Mouse (Mus musculus) embryonic facial prominence, embryonic 14.5 days (tissue): ENCODE data around the gene Polr3h. TPM values are rescaled to one million over a fixed set of nuclear protein-coding genes. Genes with fewer than 3 reads are reported as not detected.

ENCODE experiments used
- ATAC-seq: fragments of 200-750 bp; cut with Nextera tagmentation; 2 replicates; pipeline ENCODE4 v1.8.0; 2017; ENCODE audit warnings: low read depth, moderate number of reproducible peaks, moderate TSS enrichment
- DNase-seq: peaks from one replicate; pipeline ENCODE4 v3.0.0-alpha.2; 2015; ENCODE audit warnings: low spot score
- H3K27ac ChIP-seq: fragments of 300-500 bp; sonication (generic); replicated peaks from 2 replicates; pipeline ENCODE4 v1.5.1; 2014; ENCODE audit warnings: low read depth, mild to moderate bottlenecking, low read length, moderate library complexity
- H3K27me3 ChIP-seq: fragments of 300-500 bp; sonication (generic); replicated peaks from 2 replicates; pipeline ENCODE4 v1.6.1; 2014; ENCODE audit warnings: low read length; ENCODE audit not compliant: control insufficient read depth, insufficient read depth
- H3K36me3 ChIP-seq: fragments of 300-500 bp; sonication (generic); 2 replicates; pipeline ENCODE4 v1.6.1; 2014; ENCODE audit warnings: low read length, mixed read lengths; ENCODE audit not compliant: control insufficient read depth, insufficient read depth
- H3K4me1 ChIP-seq: fragments of 300-500 bp; sonication (generic); 2 replicates; pipeline ENCODE4 v1.6.1; 2014; ENCODE audit warnings: antibody characterized with exemption, low read length; ENCODE audit not compliant: control insufficient read depth, insufficient read depth
- H3K4me2 ChIP-seq: fragments of 300-500 bp; sonication (generic); 2 replicates; pipeline ENCODE4 v1.6.1; 2014; ENCODE audit warnings: low read depth, mild to moderate bottlenecking, low read length, moderate library complexity, mixed read lengths
- H3K4me3 ChIP-seq: fragments of 300-500 bp; sonication (generic); 2 replicates; pipeline ENCODE4 v1.5.1; 2014; ENCODE audit warnings: low read depth, mild to moderate bottlenecking, low read length
- H3K9ac ChIP-seq: fragments of 300-500 bp; sonication (generic); 2 replicates; pipeline ENCODE4 v1.6.1; 2014; ENCODE audit warnings: low read depth, mild to moderate bottlenecking, low read length, moderate library complexity, mixed read lengths
- H3K9me3 ChIP-seq: fragments of 300-500 bp; sonication (generic); 2 replicates; pipeline ENCODE4 v1.6.1; 2016; ENCODE audit warnings: low read length; ENCODE audit not compliant: control insufficient read depth
- WGBS: fragments of 180-500 bp; shearing (Covaris S2); extraction: QIAGEN DNeasy Blood & Tissue Kit; methylation state at CpG from one replicate; pipeline ENCODE4 v1.1.7; 2014; 5-methylcytosine and 5-hydroxymethylcytosine counted together
- polyA plus RNA-seq: library from polyadenylated mRNA; unstranded; fragments of >200 nt; fragmentation: Nextera tagmentation; extraction: Ambion mirVana; gene quantifications from 2 replicates; pipeline ENCODE4 v1.2.1, GENCODE M21; 2014

The Polr3h gene
- polyA plus RNA-seq, 1 experiment from 2014 or later: 70.4 TPM

DNA sequence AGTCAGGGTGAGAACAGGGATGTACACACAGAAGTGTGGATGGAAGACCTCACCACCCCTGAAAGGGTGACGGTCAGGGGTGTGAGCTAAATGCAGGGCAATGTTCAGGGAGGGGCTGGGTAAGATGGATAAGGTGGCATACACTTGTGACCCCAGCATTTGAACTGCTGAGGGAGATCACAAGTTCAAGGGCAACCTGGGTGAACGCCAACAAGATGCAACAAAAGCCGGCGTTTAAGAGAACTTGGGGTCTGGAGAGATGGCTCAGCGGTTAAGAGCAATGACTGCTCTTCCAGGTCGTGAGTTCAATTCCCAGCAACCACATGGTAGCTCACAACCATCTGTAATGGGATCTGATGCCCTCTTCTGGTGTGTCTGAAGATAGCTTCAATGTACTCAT lies 28.7 kb upstream of the Polr3h start:
- Histone ChIP-seq H3K27ac (no peak overlapping the region), H3K9ac (no peak overlapping the region), H3K4me3 (no peak overlapping the region), H3K4me2 (no peak overlapping the region), H3K9me3 (no peaks in the 10 kb centered on the region), H3K27me3 (no peaks in the 10 kb centered on the region), H3K36me3 (peaks cover 34% of the 10 kb centered on the region), H3K4me1 (no peaks in the 10 kb centered on the region)
- DNase-seq (no peak), ATAC-seq (no peak)
- 88% methylated on average over 6 of the region's 6 CpGs for WGBS

GRCm38 (mm10) chr15:81954151-81954583 lies 28.1 kb upstream of the Polr3h start:
- H3K4me3 ChIP-seq: no peak overlapping the region
- DNase-seq: peak; percentile 22
- no peak overlapping the region for H3K27ac ChIP-seq
- WGBS: 89% methylated on average over 9 of the region's 9 CpGs
- no peaks in the 10 kb centered on the region for H3K4me1 ChIP-seq
- H3K36me3 ChIP-seq: peaks cover 34% of the 10 kb centered on the region
- no peaks in the 10 kb centered on the region for H3K9me3 ChIP-seq
- H3K4me2 ChIP-seq: no peak overlapping the region
- ATAC-seq: no peak; the same call in 1 of the 2 replicates
- H3K27me3 ChIP-seq: no peaks in the 10 kb centered on the region
- H3K9ac ChIP-seq: no peak overlapping the region

DNA sequence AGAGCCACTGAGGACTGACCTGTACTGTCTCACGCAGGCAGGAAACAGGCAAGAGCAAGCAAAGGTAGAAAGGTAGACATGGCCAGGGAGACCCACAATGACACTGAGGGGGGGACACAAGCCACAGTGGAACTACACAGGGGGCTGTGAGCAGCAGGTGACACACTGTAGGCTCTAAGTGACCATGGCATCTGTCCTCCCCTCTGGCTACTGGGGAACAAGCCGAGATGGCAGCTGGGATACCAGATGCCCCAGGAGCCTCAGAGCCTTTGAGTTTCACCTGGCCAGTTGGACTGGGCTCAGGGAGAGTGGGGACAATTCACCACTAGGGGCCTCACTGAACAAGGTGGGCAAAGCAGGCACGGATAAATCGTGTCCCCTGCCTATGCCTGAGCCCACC lies 26.3 kb upstream of the Polr3h start:
- H3K4me2 ChIP-seq: no peak overlapping the region
- ATAC-seq: no peak
- 79% methylated on average over 4 of the region's 4 CpGs for WGBS

DNA sequence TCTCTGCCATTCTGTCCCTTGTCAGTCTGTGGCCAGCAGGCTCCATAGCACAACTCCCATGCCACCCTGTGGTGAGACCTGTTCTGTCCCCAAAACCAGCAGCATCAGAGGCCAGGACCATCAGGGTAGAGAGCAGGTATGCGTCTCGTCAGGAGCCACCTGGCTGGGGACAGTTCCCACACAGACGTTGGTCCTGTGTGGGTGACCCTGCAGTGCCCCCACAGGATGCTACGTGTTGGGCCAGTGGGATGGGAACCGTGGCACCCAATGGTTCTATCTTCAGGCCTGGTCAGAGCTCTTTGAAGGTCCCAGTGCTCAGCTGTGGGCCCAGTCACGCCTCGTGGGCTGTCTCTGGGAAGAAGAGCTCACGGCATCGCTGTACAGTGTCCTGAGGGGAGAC lies 25.1 kb upstream of the Polr3h start:
- Histone ChIP-seq H3K27me3 (no peaks in the 10 kb centered on the region), H3K9me3 (no peaks in the 10 kb centered on the region), H3K27ac (no peak overlapping the region), H3K36me3 (peaks cover 33% of the 10 kb centered on the region), H3K4me3 (no peak overlapping the region), H3K4me1 (no peaks in the 10 kb centered on the region), H3K9ac (no peak overlapping the region), H3K4me2 (no peak overlapping the region)
- ATAC-seq (no peak), DNase-seq (no peak)
- WGBS: 81% methylated on average over 9 of the region's 9 CpGs

More for the DNA sequence above, 26.3 kb upstream of the Polr3h start:
- H3K27ac ChIP-seq: no peak overlapping the region
- DNase-seq: no peak
- H3K27me3 ChIP-seq: no peaks in the 10 kb centered on the region
- no peak overlapping the region for H3K9ac ChIP-seq
- H3K9me3 ChIP-seq: no peaks in the 10 kb centered on the region
- H3K4me3 ChIP-seq: no peak overlapping the region
- H3K36me3 ChIP-seq: peaks cover 34% of the 10 kb centered on the region
- no peaks in the 10 kb centered on the region for H3K4me1 ChIP-seq

DNA sequence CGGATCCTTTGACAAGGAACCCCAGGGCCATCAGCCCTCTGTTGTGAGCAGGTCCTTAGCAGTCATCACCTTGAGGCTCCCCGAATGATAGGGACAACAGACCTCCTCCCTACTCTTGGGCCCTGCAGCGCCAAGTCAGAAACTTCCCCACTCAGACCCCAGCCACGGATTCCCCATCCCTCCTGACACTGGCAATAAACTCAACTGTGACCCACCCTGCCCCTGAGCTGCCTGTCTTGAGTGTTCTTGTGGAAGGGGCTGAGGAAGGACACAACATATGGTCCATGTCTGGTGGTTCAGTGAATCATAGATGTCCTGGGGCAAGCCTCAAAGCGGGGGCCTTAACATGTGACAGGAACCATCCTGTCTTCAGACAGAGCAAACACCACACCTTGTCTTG lies 24.7 kb upstream of the Polr3h start:
- peaks cover 29% of the 10 kb centered on the region for H3K36me3 ChIP-seq
- H3K27me3 ChIP-seq: no peaks in the 10 kb centered on the region
- H3K27ac ChIP-seq: no peak overlapping the region
- no peak for DNase-seq
- no peak overlapping the region for H3K4me3 ChIP-seq
- 84% methylated on average over 5 of the region's 5 CpGs for WGBS
- H3K4me2 ChIP-seq: no peak overlapping the region
- H3K4me1 ChIP-seq: no peaks in the 10 kb centered on the region
- H3K9me3 ChIP-seq: no peaks in the 10 kb centered on the region
- no peak overlapping the region for H3K9ac ChIP-seq
- ATAC-seq: no peak

DNA sequence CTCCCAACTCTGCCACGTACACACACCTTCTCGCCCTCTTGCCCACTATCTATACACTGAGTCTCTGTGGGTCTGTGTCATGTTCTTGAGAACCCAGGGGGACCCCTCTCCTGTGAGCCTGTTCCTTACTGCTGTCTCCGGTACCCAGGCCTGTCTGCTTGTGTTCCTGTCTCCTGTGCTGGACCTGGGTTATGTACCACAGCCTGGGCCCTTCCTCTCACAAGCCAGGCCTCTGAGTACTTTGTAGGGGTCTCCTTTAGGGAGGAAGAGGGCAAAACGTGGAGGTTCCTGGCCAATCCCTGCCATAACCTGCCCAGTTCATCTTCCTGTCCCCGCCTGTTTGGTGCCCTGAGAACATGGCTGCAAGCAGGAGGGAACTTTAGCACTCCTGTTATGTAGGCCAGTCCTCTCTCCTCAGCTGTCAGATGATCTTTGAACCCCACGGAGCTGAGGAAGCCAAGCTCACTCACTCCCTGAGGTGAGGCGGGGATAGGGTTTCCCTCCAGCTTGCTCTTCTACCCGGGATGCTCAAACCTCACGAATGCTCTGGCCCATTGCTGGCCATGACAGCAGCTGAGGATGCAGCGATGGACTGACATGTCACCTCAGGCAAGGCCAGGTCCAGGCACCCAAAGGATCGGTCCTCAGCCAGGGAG lies 23.6 kb upstream of the Polr3h start:
- H3K9ac ChIP-seq: no peak overlapping the region
- no peaks in the 10 kb centered on the region for H3K27me3 ChIP-seq
- WGBS: 60% methylated on average over 11 of the region's 11 CpGs
- H3K4me1 ChIP-seq: no peaks in the 10 kb centered on the region
- H3K9me3 ChIP-seq: no peaks in the 10 kb centered on the region
- peaks cover 18% of the 10 kb centered on the region for H3K36me3 ChIP-seq
- ATAC-seq (no peak), DNase-seq (no peak)
- no peak overlapping the region for H3K4me3 ChIP-seq
- no peak overlapping the region for H3K27ac ChIP-seq
- H3K4me2 ChIP-seq: no peak overlapping the region

DNA sequence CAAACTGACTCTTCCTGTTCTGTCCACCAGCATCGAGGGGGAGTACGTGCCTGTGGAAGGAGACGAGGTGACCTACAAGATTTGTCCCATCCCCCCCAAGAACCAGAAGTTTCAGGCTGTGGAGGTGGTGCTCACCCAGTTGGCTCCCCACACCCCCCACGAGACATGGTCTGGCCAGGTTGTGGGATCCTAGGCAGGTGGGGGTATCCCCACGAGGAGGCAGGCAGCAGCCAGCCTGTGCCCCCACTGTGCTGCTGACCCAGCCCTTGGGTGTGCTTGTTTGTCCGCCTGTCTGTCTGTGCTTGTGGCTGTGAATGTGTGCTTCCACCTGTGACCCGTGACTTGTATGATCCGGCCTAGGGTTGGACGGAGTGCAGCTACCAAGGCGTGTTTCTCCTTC lies 23.0 kb upstream of the Polr3h start:
- no peak overlapping the region for H3K4me2 ChIP-seq
- H3K27me3 ChIP-seq: no peaks in the 10 kb centered on the region
- peaks cover 12% of the 10 kb centered on the region for H3K36me3 ChIP-seq
- H3K9ac ChIP-seq: no peak overlapping the region
- DNase-seq: no peak
- no peak for ATAC-seq
- 90% methylated on average over 8 of the region's 10 CpGs for WGBS
- H3K27ac ChIP-seq: no peak overlapping the region
- no peaks in the 10 kb centered on the region for H3K9me3 ChIP-seq
- H3K4me3 ChIP-seq: no peak overlapping the region
- no peaks in the 10 kb centered on the region for H3K4me1 ChIP-seq

DNA sequence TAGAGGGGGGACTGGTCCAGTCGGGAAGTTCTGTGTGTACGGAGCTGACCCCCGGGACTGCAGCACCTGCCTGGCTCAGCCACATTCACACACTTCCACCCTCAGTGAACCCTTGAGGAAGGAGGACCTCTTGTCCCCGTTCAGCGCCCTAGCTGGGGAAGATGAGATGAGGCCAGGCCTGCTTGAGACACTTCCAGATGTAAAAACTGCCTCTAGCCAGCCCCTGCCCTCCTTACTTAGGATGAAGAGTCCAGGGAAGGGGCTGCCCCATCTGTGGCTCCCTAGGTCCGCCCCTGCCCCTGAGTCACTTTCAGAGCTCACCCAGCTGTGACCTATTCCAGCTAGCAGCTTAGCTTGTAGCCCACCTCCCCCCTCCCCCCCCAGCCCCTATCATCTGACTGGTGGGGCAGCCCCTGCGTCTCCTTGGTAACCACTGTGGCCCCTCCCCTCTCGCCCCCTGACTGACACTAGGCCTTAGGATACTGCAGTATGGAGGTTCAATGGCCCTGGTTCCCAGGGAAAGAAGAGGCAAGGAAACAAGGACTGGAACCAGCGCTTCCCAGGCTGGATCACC lies 17.2 kb upstream of the Polr3h start:
- WGBS: 17% methylated on average over 9 of the region's 9 CpGs
- ATAC-seq: peak; percentile 34; the same call in 1 of the 2 replicates
- no peaks in the 10 kb centered on the region for H3K27me3 ChIP-seq

DNA sequence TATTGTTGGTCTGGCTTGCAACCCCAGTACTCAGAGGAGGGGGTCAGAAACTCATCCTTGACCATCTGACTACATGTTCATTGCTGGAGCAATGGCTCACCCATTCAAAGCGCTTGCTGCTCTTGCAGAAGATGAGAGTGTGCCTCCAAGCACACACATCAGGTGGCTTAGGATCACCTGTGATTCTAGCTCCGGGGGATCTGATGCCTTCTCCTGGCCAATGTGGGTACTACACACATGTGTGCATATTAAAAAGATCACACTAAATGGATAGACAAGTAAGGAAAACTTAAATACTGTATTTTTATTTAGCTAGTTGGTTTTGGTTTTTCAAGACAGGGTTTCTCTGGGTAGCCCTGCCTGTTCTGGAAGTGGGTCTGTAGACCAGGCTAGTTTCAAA lies 15.0 kb upstream of the Polr3h start:
- peaks cover 15% of the 10 kb centered on the region for H3K4me1 ChIP-seq
- no peaks in the 10 kb centered on the region for H3K9me3 ChIP-seq
- H3K36me3 ChIP-seq: no peaks in the 10 kb centered on the region
- 96% methylated on average over 2 of the region's 2 CpGs for WGBS
- H3K27ac ChIP-seq: no peak overlapping the region
- ATAC-seq (no peak), DNase-seq (no peak)
- H3K9ac ChIP-seq: no peak overlapping the region
- H3K27me3 ChIP-seq: no peaks in the 10 kb centered on the region
- no peak overlapping the region for H3K4me3 ChIP-seq
- no peak overlapping the region for H3K4me2 ChIP-seq

More for the DNA sequence above, 17.2 kb upstream of the Polr3h start:
- Histone ChIP-seq H3K4me1 (no peaks in the 10 kb centered on the region), H3K36me3 (no peaks in the 10 kb centered on the region; the same call in 1 of the 2 replicates), H3K9ac (no peak overlapping the region), H3K27ac (no peak overlapping the region), H3K9me3 (no peaks in the 10 kb centered on the region), H3K4me2 (no peak overlapping the region), H3K4me3 (no peak overlapping the region)
- no peak for DNase-seq
